Mouse (Mus musculus) lung, adult 2 months (tissue): ENCODE data around the gene Rars. TPM values are rescaled to one million over a fixed set of nuclear protein-coding genes. Genes with fewer than 3 reads are reported as not detected.
"Not testable (repeated sequence)": the region's sequence is repeated elsewhere in the genome, so short reads cannot be mapped to it uniquely, and the experiment has no call there.

Experiments
- DNase-seq: peaks from one replicate; pipeline ENCODE4 v3.0.0; 2022
- H3K4me1 ChIP-seq: fragments of 200-500 bp; 2 replicates; pipeline ENCODE4 v1.6.1; 2011; ENCODE audit warnings: low read length; ENCODE audit not compliant: control insufficient read depth, insufficient read depth
- H3K4me3 ChIP-seq: fragments of 200-500 bp; replicated peaks from 2 replicates; pipeline ENCODE3; 2011; ENCODE audit warnings: low read depth, mild to moderate bottlenecking, control low read depth, low read length; ENCODE audit errors: extremely low read depth
- CTCF ChIP-seq: fragments of 200-500 bp; IDR thresholded peaks from 2 replicates; pipeline ENCODE4 v1.5.1; 2011; ENCODE audit warnings: mild to moderate bottlenecking, low read length, control low read depth; ENCODE audit not compliant: insufficient read depth
- POLR2A ChIP-seq: fragments of 200-500 bp; IDR thresholded peaks from 2 replicates; pipeline ENCODE4 v1.6.1; 2011; ENCODE audit warnings: low read depth, mild to moderate bottlenecking, control low read depth, low read length, borderline replicate concordance; ENCODE audit errors: extremely low read depth
- whole genome bisulfite sequencing: fragments of 180-500 bp; shearing (Covaris S2); methylation state at CpG from one replicate; pipeline ENCODE4 v1.1.7; 2018; 5-methylcytosine and 5-hydroxymethylcytosine counted together
- polyA plus RNA-seq: library from polyadenylated mRNA; depleted of rRNA; stranded (reverse); fragments of >200 nt; gene quantifications from 2 replicates; pipeline ENCODE4 v1.2.3, GENCODE M21; 2012

Rars gene
- polyA plus RNA-seq, 1 experiment = 12.3 TPM

DNA sequence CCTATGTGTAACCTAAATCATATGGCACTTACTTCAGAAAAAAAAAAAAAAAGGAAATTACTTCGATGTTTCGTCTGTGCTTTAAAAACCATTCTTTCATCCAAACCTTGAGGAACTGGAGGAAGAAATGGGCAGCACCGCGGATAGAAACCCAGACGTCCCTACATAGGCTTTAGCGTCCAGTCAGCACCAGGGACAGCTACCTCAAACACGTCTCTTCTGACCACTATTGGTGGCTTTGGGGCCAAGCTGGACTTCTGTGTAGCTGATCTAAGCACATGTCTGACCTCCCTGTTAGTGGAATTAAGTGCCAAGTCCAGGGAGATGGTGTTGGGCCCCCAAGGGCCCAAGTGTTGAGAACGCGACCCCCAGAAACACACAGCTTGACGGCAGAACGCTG, 35.4 kb downstream of the Rars start, which contains the start of gene Fbll1:
Gene Fbll1, minus strand, starts transcription at position 11 of the 400 bp plus-strand sequence.
- TF ChIP-seq POLR2A (no peak), CTCF (no peak)
- WGBS = 16% methylated on average over 11 of the region's 11 CpGs
- H3K4me1 ChIP-seq = no peaks in the 10 kb centered on the region
- DNase-seq = no peak
- no peak within 1 kb of the TSS for H3K4me3 ChIP-seq

DNA sequence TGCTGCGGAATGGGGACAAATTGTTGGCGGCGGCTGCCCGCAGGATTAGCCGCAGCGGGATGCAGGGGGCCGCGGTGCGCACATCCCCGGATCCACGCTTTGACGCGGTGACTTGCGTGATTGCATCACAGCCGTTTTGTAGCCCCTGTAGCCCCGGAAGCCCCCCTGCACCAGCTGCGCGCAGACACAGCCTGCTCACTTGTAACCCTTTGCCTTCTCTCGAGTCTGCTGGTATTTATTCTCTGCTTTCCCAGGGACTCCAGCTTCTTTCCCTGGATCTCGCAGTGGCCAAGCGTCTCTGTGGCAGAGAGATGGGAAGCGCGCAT, 35.8 kb downstream of the Rars start:
- WGBS = 3% methylated on average over 23 of the region's 23 CpGs
- no peaks in the 10 kb centered on the region for H3K4me1 ChIP-seq
- H3K4me3 ChIP-seq = no peak overlapping the region
- no peak for DNase-seq
- TF ChIP-seq CTCF (no peak), POLR2A (no peak)

DNA sequence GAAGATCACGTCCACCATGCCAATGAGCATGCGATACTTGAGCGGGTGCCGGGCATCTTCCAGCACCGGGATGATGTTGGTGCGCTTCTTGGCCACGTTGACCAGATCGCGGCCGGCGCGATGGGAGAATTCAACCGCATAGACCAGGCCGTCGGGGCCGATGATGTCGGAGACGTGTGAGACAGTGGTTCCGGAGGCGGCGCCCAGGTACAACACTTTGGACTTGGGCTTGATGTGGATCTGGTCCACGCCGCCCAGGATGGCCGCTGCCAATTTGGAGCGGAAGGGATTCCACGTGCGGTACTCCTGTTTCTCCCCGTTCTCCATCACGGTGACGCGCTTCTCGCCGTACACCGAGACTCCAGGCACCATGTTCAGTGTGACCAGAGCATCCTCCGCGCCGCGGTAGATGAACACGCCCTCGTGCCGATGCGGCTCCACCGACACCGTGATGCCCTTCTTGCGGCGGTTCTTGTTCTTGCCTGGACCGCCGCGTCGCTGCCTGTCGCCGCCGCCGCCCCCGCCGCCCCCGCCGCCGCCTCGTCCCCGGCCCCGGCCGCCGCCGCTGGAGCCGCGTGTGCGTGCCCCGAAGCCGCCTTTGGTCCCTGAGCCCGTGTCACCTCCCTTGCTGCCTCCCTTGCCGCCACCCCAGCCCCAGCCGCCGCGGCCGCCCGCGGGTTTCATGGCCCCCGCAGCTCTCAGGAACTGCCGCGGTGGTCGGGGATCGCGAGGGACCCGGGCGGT, 36.4 kb downstream of the Rars start:
- WGBS = 7% methylated on average over 66 of the region's 86 CpGs
- no peak for DNase-seq
- H3K4me3 ChIP-seq = no peak overlapping the region

DNA sequence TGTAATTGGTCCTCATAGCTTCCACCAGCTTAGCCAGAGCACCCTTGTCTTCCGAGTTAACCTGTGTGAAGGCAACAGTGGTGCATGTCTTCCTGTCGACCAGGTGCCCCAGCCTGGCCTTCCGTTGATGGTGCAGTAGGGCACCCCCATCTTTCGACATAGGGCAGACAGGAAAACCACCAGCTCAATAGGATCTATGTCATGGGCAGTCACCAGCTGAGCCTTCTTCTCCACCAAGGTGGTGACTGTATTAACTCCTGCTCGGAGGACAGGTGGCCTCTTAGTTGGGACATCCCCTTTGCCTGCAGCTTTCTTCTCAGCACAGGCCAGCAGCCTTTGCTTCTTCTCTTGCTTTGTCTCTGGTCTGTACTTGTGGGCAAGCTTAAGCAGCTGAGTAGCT, 41.5 kb downstream of the Rars start:
- not testable (repeated sequence) for DNase-seq, H3K4me3 ChIP-seq, H3K4me1 ChIP-seq
- WGBS = 71% methylated on average over 5 of the region's 5 CpGs

More for the DNA sequence above, 36.4 kb downstream of the Rars start:
- TF ChIP-seq CTCF (no peak), POLR2A (no peak)
- no peaks in the 10 kb centered on the region for H3K4me1 ChIP-seq

DNA sequence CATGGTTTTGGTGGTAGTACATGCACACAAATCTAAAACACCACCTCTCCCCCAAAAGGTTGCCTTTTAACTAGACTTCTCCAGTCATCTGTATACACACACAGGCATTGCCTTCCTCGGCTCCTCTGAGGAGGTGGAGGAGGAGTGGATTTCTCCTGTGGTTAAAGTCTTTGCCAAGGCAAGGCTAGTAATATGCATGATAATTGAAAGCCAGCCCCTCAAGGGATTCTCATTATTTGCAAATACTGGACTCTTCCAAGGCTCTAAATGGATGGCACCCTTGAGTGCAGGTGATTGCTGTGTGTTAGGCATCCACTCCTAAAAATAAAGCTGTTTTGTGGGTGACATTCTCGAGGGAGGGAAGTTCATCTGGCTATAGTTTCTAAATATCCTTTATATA, 45.9 kb downstream of the Rars start:
- Histone ChIP-seq H3K4me3 (no peak overlapping the region), H3K4me1 (no peaks in the 10 kb centered on the region)
- WGBS = 70% methylated on average over 2 of the region's 2 CpGs
- no peak for DNase-seq
- no peak for TF ChIP-seq CTCF
- TF ChIP-seq POLR2A = no peak

DNA sequence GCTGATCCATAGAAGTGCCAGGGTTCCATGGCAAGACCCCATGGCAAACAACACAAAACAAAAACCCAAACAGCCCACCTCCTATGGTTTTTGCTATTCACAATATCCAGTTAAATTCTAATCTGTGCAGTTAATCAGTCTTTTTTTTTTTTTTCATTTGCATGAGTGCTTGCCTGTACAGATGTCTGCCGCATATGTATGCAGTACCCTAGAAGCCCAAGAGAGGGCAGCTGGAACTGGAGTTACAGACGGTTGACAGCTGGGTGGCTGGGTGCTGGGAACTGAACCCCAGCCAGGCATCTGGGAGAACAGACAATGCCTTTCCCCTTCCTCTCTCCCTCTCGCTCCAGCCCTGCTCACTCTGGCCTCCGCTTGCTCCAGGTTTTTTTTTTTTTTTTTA, 49.8 kb downstream of the Rars start:
- 98% methylated on average over 4 of the region's 4 CpGs for WGBS
- TF ChIP-seq POLR2A (no peak), CTCF (no peak)
- no peak for DNase-seq

DNA sequence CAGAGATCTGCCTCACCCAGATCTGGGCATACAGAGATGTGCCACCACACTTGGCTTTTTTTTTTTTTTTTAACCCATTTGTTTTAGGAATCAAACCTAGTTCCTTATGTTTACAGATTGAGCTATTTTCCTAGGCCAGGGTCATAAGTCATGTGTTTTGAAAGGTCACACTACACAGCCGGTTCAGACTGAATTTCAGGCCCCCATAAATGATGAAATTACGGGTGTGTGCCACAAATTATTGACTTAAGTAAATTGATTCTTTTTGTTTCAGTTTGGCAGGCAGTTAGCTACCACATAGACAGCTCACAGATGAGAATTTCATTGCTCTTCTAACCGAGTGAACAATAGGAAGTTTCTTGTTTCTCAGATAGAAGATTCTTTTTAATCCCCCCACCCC, 50.3 kb downstream of the Rars start:
- TF ChIP-seq CTCF (no peak), POLR2A (no peak)
- 86% methylated on average over 3 of the region's 3 CpGs for WGBS
- Histone ChIP-seq H3K4me1 (no peaks in the 10 kb centered on the region; the same call in 1 of the 2 replicates), H3K4me3 (no peak overlapping the region)
- no peak for DNase-seq

More for the DNA sequence above, 49.8 kb downstream of the Rars start:
- no peak overlapping the region for H3K4me3 ChIP-seq
- no peaks in the 10 kb centered on the region; the same call in 1 of the 2 replicates for H3K4me1 ChIP-seq

DNA sequence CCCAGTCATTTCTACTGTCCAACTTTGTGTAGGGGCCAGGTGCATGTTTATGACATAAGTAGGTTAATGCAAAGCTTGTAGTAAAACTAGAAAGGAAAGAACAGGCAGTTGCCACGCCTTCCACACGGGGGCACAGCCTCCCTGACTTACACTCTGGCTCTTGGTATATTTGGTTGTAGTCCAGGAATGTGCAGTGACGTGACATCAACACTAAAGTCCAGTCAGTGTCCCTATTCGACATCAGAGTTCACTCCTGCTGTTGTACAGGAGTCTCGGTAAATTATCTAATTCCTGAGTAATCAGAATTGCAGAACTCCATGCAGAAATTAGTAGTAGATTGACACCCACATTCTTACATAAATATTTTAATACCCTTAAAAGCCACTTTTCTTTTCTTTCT, 51.3 kb downstream of the Rars start:
- TF ChIP-seq CTCF = no peak
- Histone ChIP-seq H3K4me3 (no peak overlapping the region), H3K4me1 (no peaks in the 10 kb centered on the region; the same call in 1 of the 2 replicates)
- no peak for DNase-seq
- WGBS = 79% methylated on average over 5 of the region's 5 CpGs

DNA sequence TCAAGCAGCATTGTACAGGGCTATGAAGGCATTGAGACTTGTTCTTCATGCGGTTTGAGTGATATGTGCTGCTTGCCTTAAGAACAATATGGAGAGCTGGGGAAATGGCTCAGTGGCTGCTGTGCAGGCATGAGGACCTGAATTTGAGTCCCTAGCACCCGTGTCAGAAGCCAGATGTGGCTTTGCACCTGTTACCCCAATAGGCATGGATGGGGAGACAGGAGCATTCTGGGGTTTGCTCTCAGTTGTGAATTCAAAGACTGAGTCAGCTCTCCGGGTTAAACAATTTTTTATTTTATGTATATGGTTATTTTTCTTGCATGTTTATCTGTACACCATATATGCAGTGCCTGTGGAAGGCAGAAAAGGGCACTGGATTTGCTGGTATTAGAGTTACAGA, 51.9 kb downstream of the Rars start:
- DNase-seq = no peak
- TF ChIP-seq CTCF (no peak), POLR2A (no peak)
- 97% methylated on average over 3 of the region's 3 CpGs for WGBS
- Histone ChIP-seq H3K4me3 (no peak overlapping the region), H3K4me1 (no peaks in the 10 kb centered on the region; the same call in 1 of the 2 replicates)

DNA sequence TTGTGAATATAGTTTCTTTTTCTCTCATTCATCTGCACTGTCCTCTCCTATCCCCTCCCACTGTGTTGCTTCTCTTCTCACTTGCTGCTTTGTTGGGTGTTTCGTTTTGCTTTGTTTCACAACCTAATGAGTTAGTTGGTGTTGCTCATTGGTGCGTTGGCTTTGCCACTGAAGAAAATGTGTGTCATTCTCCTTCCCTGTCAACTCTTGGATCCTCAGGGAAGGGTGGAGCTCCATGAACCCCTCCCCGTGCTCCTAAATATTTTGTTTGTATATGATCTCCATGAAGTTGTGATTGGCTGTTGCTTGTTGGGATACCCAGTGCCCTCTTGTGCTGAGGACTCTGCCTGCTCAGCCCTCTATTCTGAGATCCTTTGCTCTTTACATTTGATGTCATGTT, 54.0 kb downstream of the Rars start:
- 69% methylated on average over 3 of the region's 3 CpGs for WGBS
- TF ChIP-seq POLR2A (no peak), CTCF (no peak)
- no peak overlapping the region for H3K4me3 ChIP-seq

DNA sequence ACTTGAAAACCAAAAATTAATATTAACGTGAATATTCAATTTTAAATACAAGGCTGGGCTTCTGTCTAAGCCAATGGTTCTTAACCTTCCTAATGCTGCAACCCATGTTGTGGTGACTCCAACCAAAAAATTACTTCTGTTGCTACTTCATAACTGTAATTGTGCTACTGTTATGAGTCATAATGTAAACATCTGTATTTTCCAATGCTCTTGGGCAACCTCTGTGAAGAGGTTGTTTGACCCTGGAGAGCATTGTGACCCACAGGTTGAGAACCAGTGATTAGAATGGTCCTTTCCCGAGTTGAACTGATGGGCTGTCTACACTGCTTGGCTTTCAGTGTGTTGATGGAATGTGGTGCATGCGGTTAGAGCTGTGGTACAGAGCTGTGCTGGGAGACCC, 57.9 kb downstream of the Rars start:
- Histone ChIP-seq H3K4me3 (no peak overlapping the region), H3K4me1 (no peaks in the 10 kb centered on the region; the same call in 1 of the 2 replicates)
- TF ChIP-seq POLR2A = no peak
- no peak for TF ChIP-seq CTCF
- no peak for DNase-seq
- WGBS = 78% methylated on average over 3 of the region's 3 CpGs

More for the DNA sequence above, 54.0 kb downstream of the Rars start:
- H3K4me1 ChIP-seq = no peaks in the 10 kb centered on the region; the same call in 1 of the 2 replicates
- DNase-seq = no peak
